Mouse (Mus musculus): Measurements from ENCODE around the gene Pbrm1.

- TF ChIP-seq CTCF (IDR thresholded peaks at IDR 0.05; ENCODE audit: extremely low read depth, insufficient read length, insufficient replicate concordance, low read depth, low read length) (peak; percentile 47; the same call in 1 of the 2 replicates), POLR2A (IDR thresholded peaks at IDR 0.05; ENCODE audit: low read depth, low read length) (peak; percentile 80)
Measured at GRCm38 (mm10) chr14:31128826-31129219, 109.9 kb downstream of the Pbrm1 start, which contains the start of gene Smim4.

Measured in small intestine, adult 2 months (tissue).